Mouse (Mus musculus): ENCODE measurements around the gene Ppp1r1a.

GRCm38 (mm10) chr15:103503251-103503600 lies 34.6 kb downstream of the Ppp1r1a start:
- TF ChIP-seq CTCF (IDR thresholded peaks at IDR 0.05; ENCODE audit: control insufficient read depth, insufficient read depth, insufficient replicate concordance, low read depth, low read length), result no peak
- no peak for TF ChIP-seq POLR2A (IDR thresholded peaks at IDR 0.05; ENCODE audit: control insufficient read depth, low read depth, low read length)

All from testis, adult 2 months (tissue).